ENCODE assay signal across 13 mouse cellular contexts in the genomic region with DNA sequence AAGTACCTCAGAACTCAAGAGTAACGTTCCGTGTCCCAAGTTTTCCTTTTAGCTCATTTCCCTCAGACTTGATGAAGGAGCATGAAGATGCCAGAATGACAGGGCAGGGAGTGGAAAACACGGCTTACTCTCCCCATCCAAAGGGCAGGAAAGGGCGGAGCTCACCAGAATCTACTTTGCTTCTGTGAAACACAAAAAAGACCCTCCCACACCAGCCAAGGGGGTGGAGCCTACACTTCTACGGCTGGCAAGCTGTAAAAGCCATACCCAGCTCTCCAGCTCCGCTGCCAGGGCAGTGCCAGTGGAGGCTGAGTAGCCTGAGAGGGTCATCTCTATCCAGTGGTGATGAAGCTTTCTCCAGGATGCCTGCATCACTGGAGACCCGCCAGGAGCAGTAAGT. TPM values are rescaled to one million over a fixed set of nuclear protein-coding genes. Genes with fewer than 3 reads are reported as not detected.
DNase-seq lines count a peak whose midpoint lies in the region; ATAC-seq and TF ChIP-seq lines count a peak whose summit lies in the region.
"Had no signal": no experiment of that assay in that cellular context is flagged by ENCODE, and none has a peak within 500 bp of the region (broad histone marks: within the 10 kb centered on the region; RNA-seq: fewer than 3 reads in every experiment).

No protein-coding gene starts in this region.

- H3K27ac ChIP-seq in liver, embryonic 12.5 days, result no peak overlapping the region
- peak overlapping the region; percentile 88; the same call in 1 of the 2 replicates for H3K27ac ChIP-seq in intestine, embryonic 16.5 days (ENCODE audit: low read length)
- no peak overlapping the region for H3K27ac ChIP-seq in gastrocnemius, adult 2 months
- H3K27ac ChIP-seq: hindbrain, embryonic 15.5 days; layer of hippocampus, adult 2 months; lung, embryonic 15.5 days; midbrain, embryonic 12.5 days; neural tube, embryonic 13.5 days had no signal

- intact Hi-C loops in gastrocnemius, adult 2 months (cut with DNase I), result loop anchor here (5.0 kb wide), 1 partner anchor 68 kb away; no protein-coding TSS in a partner anchor

- no peaks in the 10 kb centered on the region for H3K36me3 ChIP-seq in liver, embryonic 12.5 days
- no peaks in the 10 kb centered on the region for H3K36me3 ChIP-seq in intestine, embryonic 16.5 days (ENCODE audit: control insufficient read depth, insufficient read depth, low read length)
- H3K36me3 ChIP-seq: hindbrain, embryonic 15.5 days; lung, embryonic 15.5 days; midbrain, embryonic 12.5 days; neural tube, embryonic 13.5 days had no signal

- no peaks in the 10 kb centered on the region for H3K27me3 ChIP-seq in liver, embryonic 12.5 days (replicated peaks)
- H3K27me3 ChIP-seq in intestine, embryonic 16.5 days (replicated peaks; ENCODE audit: control insufficient read depth, insufficient read depth, low read length), result no peaks in the 10 kb centered on the region
- H3K27me3 ChIP-seq: hindbrain, embryonic 15.5 days; lung, embryonic 15.5 days; midbrain, embryonic 12.5 days; neural tube, embryonic 13.5 days had no signal

- no peak for ATAC-seq in liver, embryonic 12.5 days
- ATAC-seq in intestine, embryonic 16.5 days, result no peak

- no peak for TF ChIP-seq CTCF in gastrocnemius, adult 2 months (IDR thresholded peaks at IDR 0.05)

- WGBS in liver, embryonic 12.5 days (ENCODE audit: insufficient replicate concordance), result 54% methylated on average over 7 of the region's 7 CpGs
- 63% methylated on average over 7 of the region's 7 CpGs for WGBS in intestine, embryonic 16.5 days

- H3K9me3 ChIP-seq in liver, embryonic 12.5 days (replicated peaks), result no peaks in the 10 kb centered on the region
- H3K9me3 ChIP-seq in intestine, embryonic 16.5 days (ENCODE audit: control insufficient read depth, low read length), result no peaks in the 10 kb centered on the region
- H3K9me3 ChIP-seq: hindbrain, embryonic 15.5 days; lung, embryonic 15.5 days; midbrain, embryonic 12.5 days; neural tube, embryonic 13.5 days had no signal

- no peak overlapping the region for H3K4me3 ChIP-seq in liver, embryonic 12.5 days
- H3K4me3 ChIP-seq in intestine, embryonic 16.5 days (ENCODE audit: low read length), result no peak overlapping the region
- H3K4me3 ChIP-seq in gastrocnemius, adult 2 months, result no peak overlapping the region
- H3K4me3 ChIP-seq: hindbrain, embryonic 15.5 days; layer of hippocampus, adult 2 months; lung, embryonic 15.5 days; midbrain, embryonic 12.5 days; neural tube, embryonic 13.5 days had no signal

- DNase-seq in liver, result peak; percentile 10
- DNase-seq in 416B (ENCODE audit: low read depth), result peak; percentile 66
- DNase-seq in CD4-positive helper T cell, adult 2 months (ENCODE audit: low read depth, low spot score), result peak; percentile 79
- DNase-seq in gastrocnemius, adult 2 months, result no peak
- no peak for DNase-seq in ovary, postnatal 10 days (ENCODE audit: low spot score)
- DNase-seq: cerebellum, adult 11 months had no signal

- H3K9ac ChIP-seq in liver, embryonic 12.5 days, result no peak overlapping the region
- H3K9ac ChIP-seq in intestine, embryonic 16.5 days (ENCODE audit: low read depth, low read length), result peak overlapping the region; percentile 11; the same call in 1 of the 2 replicates
- H3K9ac ChIP-seq: hindbrain, embryonic 15.5 days; lung, embryonic 15.5 days; midbrain, embryonic 12.5 days; neural tube, embryonic 13.5 days had no signal

- no peak overlapping the region for H3K4me2 ChIP-seq in liver, embryonic 12.5 days
- H3K4me2 ChIP-seq in intestine, embryonic 16.5 days (ENCODE audit: low read depth, low read length), result no peak overlapping the region
- H3K4me2 ChIP-seq: hindbrain, embryonic 15.5 days; lung, embryonic 15.5 days; midbrain, embryonic 12.5 days; neural tube, embryonic 13.5 days had no signal

- peaks cover 35% of the 10 kb centered on the region for H3K4me1 ChIP-seq in liver, embryonic 12.5 days
- peaks cover 36% of the 10 kb centered on the region for H3K4me1 ChIP-seq in intestine, embryonic 16.5 days (ENCODE audit: control insufficient read depth, insufficient read depth, low read length)
- H3K4me1 ChIP-seq: hindbrain, embryonic 15.5 days; midbrain, embryonic 12.5 days had no signal

RNA-seq across cellular contexts. Expression of a gene that starts 44.4 kb away (rescaled TPM):
- polyA plus RNA-seq in liver, embryonic 12.5 days (2016; fragmentation: Nextera tagmentation; extraction: Ambion mirVana), result 1.4 and 2.3 TPM in 2 replicates
- polyA plus RNA-seq in intestine, embryonic 16.5 days (2015; fragmentation: Nextera tagmentation; extraction: Ambion mirVana), result 8.9 and 12.7 TPM in 2 replicates
- 10 to 100 TPM; 14.6 to 65.9 TPM for total RNA-seq in gastrocnemius, adult 2 months (2021)

Comparison
In these comparisons a context has a peak if more than half of its experiments do, and no peak if none do; other contexts are left out.
1. DNase-seq: peak in liver (single experiment), 416B (single experiment) and CD4-positive helper T cell, adult 2 months (single experiment); none in gastrocnemius, adult 2 months (single experiment) and ovary, postnatal 10 days (single experiment).